Mouse (Mus musculus) mouse trophoblast stem cell (cell line): ENCODE results near the gene Numb.

ENCODE experiments used
- in situ Hi-C, 2 experiments: fragments of 300-500 bp; cut with MseI, MboI; formaldehyde crosslinking; loops; 2 replicates in 1 of 2; 3 replicates in 1 of 2; pipeline ENCODE4 v1.15.1; 2025

Numb gene

DNA sequence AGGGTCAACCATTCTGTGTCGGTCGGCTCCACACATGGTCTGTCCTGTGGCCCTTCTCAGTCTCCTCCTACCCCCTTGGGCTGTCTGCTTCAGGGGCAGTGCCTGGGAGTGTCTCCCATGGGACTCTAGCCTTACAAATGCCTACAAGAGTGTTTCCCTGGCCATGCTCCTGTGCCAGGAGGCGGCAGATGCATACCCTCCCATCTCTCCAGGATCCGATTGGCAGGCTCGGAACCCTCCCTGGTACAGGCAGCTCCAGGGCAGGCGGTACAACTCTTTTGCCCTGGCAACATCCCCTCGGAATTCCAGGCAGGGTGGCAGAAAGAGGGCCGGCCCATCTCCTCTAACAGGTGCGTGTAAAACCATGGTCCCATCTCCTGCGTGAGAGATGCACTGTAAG is 139.1 kb downstream of the Numb start:
- in situ Hi-C loops, result no loop called here

DNA sequence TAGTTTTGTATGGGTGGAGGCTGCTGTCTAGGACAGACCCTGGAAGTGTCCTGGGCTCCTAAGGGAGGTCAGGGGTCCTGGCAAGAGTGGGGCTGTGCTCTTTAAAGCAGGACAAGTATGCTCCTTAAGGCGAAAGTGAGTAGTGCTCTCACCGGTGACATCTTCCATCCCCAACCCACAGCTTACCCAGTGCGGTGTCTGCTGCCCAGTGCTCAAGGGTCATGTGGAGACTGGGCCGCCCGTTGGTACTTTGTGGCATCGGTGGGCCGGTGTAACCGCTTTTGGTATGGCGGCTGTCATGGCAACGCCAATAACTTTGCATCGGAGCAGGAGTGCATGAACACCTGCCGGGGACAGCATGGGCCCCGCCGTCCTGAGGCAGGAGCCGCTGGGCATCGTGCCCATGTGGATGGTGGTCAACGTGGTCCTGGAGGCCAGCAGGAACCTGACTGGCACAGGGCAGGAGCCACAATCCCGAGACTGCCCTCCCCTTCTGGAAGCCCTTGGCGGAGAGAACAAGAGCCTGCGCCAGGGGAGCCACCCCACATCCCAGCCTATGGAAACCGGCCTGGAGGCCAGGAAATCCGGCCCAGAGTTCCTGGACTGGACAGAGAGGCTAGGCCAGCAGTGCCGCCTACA is 140.0 kb downstream of the Numb start:
- in situ Hi-C loops, result no loop called here

DNA sequence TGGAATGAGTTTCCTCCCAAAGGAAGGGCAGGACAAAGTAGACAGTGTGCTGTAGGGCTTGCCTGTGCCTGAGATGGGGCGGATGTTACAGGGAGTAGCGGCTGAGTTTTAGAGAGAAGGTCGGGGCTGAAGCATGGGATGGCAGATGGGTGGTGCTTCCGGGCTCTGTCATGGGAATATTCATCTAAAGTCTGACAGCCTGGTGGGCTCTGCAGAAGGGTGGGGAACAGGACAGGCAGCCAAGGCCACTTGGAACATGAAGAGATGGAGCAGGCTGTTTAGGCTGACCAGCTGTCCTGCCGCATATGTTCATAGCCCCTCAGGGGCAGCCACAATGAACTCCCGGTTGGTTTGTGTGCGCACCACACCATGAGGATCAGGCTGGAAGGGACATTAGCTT is 140.5 kb downstream of the Numb start:
- in situ Hi-C loops, result no loop called here

DNA sequence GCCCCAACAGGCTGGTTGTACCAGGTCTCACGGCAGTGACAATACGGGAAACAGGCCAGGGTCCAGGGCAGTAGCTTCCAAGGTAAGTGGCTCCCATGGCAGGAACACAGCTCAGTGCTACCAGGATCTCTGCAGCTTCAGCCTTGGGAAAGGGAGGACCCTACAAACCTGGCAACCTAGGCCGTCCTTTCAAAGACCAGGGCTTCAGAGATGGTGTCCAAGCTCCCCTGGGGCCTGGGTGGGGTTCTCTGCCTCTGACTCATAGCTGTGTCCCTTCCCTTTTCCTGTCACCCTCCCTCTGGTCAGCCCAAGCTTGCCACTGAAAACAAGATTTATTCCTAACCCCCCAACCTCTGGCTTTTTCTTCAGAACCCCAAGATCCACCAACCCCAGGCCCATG is 141.6 kb downstream of the Numb start:
- in situ Hi-C loops, result no loop called here

DNA sequence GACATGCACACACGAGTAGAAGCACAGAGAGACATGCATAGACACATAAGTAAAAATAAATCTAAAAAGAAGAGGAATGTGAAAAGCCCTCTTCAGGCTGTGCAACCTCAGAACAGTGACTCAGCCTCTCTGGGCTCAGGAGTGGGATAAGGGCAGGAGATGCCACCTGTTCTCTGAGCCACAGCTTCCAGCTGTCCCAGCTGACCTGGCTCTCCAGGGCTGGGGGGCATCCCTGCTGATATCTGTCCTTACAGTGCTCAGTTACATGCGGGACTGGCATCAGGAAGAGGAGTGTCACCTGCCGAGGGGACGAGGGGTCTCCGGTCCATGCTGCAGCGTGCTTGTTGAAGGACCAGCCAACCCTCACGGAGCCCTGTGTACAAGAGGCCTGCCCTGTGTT is 145.0 kb downstream of the Numb start:
- in situ Hi-C loops, result no loop called here

DNA sequence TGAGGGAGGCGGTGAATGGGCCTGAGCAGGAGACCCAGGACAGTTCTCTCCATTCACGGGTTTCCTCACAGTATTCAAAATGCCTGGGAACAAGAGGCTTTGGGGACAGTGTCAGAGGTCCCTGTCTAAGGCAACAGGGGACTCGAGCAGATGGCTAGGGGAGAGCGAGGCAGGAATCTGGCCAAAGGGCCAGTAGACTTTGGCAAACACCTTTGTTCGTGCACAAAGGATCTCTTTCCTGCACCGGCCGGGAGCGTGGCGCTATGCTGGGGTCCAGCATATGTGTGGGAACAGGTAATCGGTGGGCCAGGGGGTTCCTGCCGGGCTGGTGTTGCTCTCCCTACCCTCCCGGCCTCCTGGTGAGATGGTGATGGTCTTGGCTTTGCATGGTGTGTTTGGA is 146.1 kb downstream of the Numb start:
- in situ Hi-C loops, result no loop called here

- in situ Hi-C loops, result no loop called here
Measured at GRCm38 (mm10) chr12:83770418-83771256, 151.1 kb downstream of the Numb start.

GRCm38 (mm10) chr12:83768235-83768899 is 153.4 kb downstream of the Numb start:
- in situ Hi-C loops, result no loop called here

DNA sequence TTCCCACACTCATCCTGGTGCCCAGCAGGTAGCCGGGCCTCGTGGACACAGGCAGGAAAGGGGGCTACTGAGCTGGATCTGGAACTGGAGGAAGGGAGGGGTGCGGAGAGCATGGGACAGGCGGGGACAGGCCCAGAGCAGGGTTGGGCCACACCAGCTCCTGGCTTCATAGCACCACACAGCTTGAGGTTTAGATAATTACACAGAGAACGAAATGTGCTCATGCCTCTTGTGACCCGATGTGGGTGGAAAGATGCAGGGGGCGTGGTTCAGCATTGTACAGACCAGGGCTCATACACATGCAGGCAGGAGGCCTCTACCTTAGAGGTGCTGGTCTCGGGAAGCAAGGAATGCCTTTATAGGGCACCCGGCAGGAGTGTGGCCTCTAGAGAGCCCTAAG is 153.9 kb downstream of the Numb start:
- in situ Hi-C loops, result no loop called here

- in situ Hi-C loops, result no loop called here
Measured at GRCm38 (mm10) chr12:83765965-83766603, 155.7 kb downstream of the Numb start.

- in situ Hi-C loops, result no loop called here
Measured at GRCm38 (mm10) chr12:83764519-83764918, 157.2 kb downstream of the Numb start.

DNA sequence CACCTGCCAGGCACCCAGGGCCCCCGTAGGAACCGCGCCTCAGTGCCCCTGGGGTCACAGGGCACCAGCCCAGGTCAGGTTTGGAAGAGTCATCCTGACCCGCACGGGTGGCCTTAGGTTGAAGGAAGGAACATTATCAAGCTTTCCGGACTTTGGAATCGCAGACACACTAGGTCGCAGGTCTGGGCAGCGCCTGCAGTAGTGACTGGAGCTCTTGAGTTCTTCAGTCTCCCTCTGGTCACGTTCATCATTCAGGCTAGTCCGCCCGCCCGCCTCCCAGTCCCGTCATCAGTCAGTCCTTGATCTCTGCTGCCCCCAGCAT is 157.7 kb downstream of the Numb start:
- in situ Hi-C loops, result no loop called here

DNA sequence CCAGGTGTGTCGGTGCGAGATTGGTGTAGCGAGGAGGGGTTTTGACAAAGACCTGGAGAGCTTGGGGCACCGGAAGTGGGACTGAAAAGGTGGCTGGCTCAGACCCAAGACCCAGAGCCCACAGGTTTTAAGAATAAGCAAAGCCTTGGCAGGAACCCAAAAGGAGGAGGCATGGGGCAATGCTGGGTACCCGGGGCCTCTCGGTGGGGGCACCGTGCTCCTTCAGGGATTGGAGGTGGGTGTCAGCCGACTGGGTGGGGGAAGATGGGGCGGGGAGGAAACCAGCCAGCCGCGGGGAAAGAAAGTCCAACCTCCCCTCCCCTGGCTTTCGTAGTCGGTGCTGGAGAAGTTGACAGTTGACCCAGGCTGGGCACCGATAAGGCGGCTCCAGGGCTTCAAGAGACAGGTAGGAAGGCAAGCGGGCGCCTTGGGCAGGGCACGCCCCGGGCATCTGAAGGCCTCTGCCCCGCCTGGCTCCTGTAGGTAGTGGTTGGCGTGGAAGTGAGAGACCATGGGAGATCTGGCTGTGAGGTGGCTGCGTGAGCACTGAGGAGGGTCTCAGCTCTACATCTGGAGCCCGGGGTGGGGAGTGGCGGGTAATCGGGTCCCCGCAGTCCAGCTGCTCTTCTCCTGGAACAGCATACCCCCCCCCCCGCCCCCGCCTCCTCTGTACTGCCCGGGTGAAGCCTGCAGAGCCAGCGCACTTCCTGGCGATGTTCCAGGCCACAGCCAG is 158.3 kb downstream of the Numb start, which contains the start of gene Papln:
Papln (plus strand) TSS at position 324 of the 733 bp plus-strand sequence.
- in situ Hi-C loops, result no loop called here

DNA sequence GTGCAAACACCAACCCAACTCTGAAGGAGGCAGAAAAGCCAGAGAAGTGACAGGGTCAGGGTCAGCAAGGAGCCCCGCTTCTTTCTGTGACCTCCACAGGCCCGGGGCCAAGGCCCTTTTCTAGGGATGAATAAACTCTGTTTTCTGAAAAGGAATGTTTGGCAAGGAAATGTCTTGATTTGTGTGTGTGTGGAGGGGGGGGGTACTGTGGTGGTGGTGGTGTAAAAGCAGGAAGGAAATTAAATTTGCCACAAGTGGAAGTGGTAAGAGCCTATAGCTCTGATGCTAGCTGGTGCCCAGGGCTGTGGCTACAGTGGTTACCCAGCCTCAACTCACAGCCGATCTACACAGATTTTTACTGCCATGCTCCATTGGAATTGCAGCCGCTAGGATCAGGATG is 159.0 kb downstream of the Numb start:
- in situ Hi-C loops, result no loop called here

DNA sequence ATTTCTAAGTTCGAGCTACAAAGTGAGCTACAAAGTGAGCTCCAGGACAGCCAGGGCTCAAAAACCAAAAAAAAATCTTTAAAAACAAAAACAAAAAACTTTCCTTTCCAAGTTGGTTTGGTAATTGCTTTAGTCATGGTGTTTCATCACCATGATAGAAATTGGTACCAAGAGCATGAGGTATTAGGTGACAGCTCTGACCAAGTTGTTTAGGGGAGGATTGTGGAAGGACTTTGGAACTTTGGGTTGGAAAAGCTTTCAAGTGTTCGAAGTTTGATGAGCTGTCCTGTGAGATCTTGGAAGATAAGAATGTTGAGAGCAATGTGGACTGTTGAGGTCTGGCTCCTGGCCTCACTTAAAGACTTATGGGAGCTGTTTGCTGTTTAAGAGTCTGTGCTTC is 161.5 kb downstream of the Numb start:
- in situ Hi-C loops, result no loop called here

GRCm38 (mm10) chr12:83758735-83759134 is 163.0 kb downstream of the Numb start:
- in situ Hi-C loops, result no loop called here

DNA sequence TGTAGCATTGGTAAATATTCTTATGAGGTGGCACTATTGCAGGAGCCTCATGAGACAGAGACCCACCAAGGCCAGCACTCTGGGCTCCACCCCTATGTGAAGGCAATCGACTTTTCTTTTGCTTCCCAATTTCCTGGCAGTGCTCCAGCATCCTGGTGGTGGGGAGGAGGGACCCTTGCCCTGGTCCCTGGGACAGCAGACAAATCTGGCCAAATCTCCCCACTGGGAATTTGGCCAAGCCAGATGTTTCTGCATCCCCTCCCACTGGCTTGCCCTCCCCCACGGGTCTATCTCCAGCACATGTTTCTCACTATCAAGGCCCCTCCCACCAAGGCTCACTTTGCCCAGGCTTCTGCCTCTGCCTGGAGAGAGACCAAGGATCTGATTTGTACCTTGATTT is 169.2 kb downstream of the Numb start:
- in situ Hi-C loops, result no loop called here

GRCm38 (mm10) chr12:83749186-83749585 is 172.5 kb downstream of the Numb start:
- in situ Hi-C loops, result no loop called here
